Mouse (Mus musculus) left cerebral cortex, adult 11 months (tissue): Measurements from ENCODE around the gene Sec14l3.
A peak's percentile ranks its signal among the peaks of the same experiment; 100 is the strongest.

Source experiments
- DNase-seq: peaks from one replicate; pipeline ENCODE4 v3.0.0; 2022; ENCODE audit warnings: low spot score

Sec14l3 gene

GRCm38 (mm10) chr11:4060866-4061575 is 3.6 kb upstream of the Sec14l3 start:
- DNase-seq: no peak

- DNase-seq: no peak
These were observed 2.1 kb upstream of the Sec14l3 start for GRCm38 (mm10) chr11:4062523-4062922.

DNA sequence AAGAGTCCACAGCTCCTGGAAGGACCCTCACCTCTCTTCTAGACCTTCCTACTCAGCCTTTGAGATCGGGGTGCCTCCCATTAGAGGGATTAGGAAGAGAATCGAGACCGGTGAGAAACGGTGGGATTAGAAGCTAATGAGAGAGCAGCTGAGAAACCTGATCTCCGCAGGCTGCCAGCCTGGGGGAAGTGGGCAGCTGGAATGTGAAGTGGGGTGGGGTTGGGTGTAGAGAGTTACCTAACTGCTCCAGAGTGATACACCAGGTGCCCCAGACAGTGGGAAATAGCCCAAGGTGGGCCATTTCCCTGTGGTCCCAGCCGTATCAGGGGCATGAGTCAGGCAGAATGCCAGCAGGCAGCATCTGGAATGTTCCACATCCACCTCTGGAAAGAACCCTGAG is 1.7 kb upstream of the Sec14l3 start:
- no peak for DNase-seq

DNA sequence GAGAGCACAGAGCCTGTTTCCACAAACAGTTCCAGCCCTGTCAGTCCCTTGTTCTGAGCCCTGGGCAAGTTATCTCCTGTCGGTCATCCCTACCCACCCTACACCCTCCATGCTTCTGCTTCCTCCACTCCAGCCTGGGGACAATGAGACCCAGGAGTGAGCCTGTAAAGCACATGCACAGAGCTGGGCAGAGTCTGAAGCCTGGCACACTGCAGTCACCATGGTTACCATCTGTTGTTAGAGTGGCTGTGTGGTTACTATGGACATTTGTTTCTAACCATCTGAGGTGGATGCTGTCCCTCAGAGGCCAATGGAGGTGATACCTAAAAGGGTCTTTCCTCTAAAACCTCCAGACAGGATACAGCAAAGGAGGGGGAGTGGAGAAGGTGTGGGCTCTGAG is 5.0 kb downstream of the Sec14l3 start:
- no peak for DNase-seq

DNA sequence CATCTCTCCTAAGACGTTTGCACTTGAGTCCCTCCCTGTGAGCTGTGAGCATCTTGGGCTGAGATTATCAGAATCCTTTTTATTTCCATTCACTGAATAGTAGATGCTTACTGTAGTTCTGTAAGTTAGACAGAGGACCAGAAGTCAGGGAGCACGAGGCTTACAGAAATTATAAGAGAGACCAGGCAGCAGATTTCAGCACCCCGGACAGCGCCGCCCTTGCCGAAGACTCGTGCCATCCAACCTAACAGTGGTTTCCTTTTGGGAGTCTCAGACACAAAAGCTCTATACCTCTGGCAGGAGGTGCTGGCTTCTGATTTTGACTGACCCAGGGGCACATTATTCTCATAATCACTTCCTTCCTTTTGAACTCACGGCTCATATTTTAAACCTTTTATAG is 12.0 kb downstream of the Sec14l3 start:
- DNase-seq: no peak

DNA sequence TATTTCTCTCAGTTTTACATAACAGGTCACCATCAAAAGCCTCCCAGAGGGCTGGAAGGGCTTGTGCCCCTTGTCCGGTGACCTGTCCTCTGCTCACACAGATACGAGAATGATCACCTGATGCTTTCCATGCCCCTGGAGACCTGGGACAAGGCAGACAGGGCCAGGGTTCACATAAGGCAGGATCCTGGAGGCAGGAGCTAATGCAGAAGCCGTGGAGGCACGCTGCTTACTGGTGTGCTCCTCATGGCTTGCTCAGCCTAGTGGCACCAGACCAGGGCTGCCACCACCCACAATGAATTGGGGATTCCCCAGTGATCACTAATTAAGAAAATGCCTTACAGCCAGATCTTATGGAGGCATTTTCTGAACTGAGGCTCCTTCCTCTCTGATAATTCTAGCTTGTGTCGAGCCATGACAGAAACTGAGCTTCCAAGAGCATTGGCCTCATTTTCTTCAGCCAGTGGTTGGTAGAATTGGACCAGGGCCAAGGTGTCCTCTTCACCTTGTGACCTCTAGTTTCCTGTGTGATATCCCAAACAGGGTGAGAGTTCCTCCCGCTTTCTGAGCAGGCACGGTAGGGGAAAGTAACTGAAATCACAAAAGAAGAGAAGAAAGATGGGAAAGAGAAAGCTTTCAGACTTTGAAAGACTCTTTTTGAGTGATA is 13.8 kb downstream of the Sec14l3 start:
- DNase-seq: no peak

DNA sequence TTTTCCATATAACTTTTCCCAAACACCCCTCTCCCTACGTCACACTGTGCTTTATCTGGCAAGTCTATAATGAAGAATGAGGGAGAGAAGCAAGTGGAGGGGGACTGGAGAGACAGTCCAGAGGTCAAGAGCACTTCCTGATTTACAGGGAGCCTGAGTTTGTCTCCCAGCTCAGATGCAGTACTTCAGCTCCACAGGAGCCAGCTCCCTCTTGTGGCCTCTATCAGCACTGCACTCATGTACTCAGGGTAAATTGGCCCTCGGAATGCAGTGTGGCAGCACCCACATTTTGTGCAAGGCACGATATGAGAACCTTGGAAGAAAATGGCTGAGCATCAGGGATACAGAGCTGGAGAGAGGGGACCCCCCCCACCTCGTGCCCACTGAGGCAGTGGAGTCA is 15.6 kb downstream of the Sec14l3 start:
- DNase-seq: peak; percentile 55

- no peak for DNase-seq
These were observed 18.9 kb downstream of the Sec14l3 start for GRCm38 (mm10) chr11:4083316-4084078.

DNA sequence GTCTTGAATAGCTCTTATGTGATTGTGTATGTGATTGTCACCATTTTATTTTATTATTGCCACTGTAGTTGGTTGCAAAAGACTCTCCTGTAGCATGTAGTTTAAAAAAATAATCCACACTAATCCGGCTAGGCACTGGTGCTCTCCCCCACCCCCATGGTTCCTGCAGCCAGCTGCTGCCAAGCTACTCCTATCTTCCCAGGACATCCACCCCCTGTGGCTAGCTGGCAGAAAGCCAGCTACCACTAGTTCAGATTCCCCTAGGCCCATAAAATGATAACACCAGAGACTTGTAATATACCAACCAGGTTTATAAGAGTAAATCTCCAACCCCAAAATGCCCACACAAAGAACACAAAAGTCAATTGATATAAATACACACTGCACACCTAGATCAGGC is 21.6 kb downstream of the Sec14l3 start:
- DNase-seq: no peak

GRCm38 (mm10) chr11:4087267-4087666 is 22.6 kb downstream of the Sec14l3 start:
- no peak for DNase-seq

DNA sequence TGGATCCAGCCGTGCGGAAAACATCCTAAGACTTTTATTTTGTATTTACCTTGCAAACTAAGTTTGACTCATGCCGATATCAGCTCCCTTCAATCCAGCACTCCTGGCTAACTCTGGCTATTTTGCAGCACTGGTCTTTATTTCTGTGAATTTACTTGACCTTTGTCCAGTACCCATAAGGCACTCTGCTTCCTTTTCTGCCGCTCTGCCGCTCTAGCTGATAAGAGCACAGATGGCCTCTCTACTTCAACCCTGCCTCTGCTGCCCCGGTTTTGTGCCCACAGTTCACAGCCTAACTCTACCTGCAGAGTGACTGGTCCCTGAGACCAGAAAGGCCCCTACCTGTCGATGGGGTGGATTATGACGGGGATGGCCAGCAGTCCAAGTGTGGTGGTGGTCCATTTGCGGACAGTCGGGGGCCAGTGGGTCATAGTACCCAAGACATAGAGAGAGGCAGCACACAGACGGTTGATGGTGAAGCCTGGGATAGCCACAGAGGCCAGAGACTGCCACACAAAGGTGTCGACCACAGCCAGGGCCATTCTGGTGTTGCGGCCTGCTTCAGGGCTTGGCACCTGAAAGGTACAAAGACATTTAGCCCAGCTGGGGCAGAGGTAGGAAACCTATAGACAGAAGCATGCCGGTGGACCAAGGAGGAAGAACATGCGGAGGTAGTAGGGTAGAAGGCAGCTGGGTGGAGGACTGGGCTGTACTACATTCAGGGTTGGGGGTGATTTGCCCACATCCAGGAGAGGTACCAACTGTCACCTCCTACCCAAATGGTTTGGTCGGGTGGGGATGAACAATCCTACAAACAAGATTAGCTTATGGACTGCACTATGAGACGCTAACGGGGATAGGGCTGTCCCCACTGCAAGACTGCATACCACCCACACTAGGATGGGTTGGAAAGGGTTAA is 29.1 kb downstream of the Sec14l3 start:
- DNase-seq: no peak

DNA sequence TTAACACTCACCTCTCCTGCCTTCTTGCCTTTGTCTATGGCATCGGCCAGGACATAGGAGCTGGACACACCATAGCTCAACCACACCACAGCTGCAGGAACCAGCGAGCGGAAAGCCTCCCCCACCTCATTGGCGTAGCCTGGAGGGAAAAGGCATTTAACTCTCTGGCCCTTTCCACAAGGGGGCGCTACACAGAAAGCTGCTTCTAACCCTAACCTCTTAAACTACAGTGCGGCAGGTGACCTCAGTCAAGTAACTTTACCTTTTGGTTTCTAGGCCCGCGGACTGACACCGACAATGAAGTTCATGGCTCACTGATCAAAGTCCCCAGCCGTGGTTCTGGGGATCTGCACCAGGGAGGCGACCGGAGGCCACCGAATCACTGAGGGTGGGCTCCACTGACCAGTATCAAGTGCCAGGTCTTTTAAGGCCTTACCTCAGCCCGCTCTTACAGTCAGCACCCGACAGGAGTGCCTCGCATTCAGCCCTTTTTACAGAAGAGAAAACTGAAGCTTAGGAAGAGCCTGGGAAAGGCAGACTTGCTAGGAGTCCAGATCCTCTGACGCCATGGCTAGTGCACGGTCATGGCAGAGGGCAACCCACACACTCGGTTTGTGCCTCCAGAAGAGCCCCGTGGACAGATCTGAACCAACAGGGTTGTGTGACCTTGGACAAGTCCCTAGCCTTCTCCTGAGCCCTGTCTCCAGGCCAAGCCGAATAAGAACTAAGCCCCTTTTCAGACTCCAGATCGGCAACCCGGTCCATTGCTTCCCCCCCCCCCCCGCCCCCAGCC is 29.9 kb downstream of the Sec14l3 start:
- no peak for DNase-seq

DNA sequence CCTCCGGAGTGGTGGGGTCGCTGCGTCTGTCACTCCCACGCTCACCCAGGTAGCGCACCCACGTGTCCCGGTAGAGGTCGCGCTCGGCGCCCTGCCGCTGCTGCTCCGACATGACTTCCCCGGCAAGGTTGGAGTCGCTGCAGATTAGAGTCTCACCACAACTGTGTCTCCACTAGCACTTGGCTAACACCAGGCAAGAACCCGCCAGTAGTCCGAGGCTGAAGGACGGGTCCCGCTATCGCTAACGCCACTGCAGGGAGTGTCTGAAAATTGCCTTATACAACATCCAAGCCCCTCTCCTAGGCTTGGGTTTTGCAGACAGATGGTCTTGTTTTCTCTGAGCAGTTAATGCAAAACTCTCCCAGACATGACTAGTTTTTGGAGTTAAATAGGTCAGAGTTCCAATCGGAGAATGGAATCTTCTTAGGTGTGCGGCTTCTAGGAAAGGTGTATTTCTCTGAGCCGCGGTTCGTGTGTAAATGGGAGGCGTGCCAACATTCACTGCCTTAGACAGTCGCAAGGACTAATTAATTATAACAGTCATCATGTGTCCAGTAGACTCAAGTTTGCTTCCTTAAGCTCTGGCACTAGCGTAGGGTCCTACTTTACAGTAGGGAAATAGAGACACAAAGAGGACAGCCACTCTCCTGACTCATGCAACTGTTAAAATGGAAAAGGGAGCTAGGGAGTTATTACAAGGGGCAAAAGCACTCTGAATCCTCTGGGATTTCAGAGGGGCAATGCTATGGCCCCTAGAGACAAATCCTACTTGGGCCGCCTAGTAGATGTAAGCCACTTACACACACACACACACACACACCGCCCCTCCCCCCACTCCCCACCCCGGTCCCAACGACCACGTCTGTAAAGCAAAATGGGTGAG is 30.8 kb downstream of the Sec14l3 start, which contains the start of gene Mtfp1:
Mtfp1 (minus strand) TSS at position 275 of the 883 bp plus-strand sequence.
- DNase-seq: no peak

GRCm38 (mm10) chr11:4096054-4096984 is 31.7 kb downstream of the Sec14l3 start:
- peak; percentile 97 for DNase-seq

DNA sequence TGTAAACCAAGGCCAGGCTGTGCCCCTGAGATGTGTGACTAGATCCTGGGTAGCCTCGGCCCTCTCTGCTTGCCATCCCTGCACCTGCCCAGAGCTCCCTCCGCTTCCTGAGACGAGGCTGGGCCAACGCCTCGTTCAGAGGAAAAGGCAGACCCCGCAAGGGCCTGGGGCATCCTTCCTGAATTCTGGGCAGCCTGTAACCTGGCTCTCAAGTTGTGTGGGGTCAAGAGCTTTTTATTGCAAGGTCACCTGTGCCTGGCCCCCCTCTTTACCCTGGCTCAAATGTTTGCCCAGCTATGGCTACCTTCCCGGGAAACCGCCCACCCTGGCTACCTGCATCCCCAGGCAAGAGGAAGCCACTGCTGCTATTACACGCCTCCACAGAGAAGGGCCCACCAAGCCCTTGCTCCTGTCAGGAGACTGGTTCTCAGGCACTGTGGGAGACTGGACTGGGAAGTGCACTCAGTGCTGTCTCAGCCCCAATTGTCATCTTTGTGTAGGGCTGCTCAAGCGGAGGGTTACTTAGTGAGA is 32.5 kb downstream of the Sec14l3 start:
- no peak for DNase-seq

GRCm38 (mm10) chr11:4098120-4098519 is 33.5 kb downstream of the Sec14l3 start:
- no peak for DNase-seq

DNA sequence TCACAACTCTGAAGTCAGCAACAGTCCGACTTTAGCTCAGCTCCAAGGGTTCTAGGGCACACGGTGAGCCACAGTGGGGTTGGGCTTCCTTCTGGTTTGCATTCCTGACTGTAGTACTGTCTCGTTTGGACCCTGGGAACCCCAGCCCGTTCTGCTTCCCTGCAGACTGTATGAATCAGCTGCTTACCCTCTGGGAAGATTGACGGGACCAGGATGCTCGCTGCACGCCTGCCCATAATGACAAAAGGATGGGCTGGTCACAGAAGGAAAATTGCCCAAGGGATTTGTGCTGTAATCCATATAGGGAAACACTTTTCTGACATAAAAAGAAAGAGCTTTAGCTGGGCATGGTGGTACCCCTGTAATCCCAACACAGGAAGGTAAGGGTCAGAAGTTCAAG is 34.2 kb downstream of the Sec14l3 start:
- no peak for DNase-seq

- DNase-seq: no peak
These were observed 34.8 kb downstream of the Sec14l3 start for GRCm38 (mm10) chr11:4099447-4099846.

- DNase-seq: no peak
These were observed 37.2 kb downstream of the Sec14l3 start for GRCm38 (mm10) chr11:4101851-4102250.
